8 mouse cellular contexts compared by ENCODE assay signal in the genomic region with DNA sequence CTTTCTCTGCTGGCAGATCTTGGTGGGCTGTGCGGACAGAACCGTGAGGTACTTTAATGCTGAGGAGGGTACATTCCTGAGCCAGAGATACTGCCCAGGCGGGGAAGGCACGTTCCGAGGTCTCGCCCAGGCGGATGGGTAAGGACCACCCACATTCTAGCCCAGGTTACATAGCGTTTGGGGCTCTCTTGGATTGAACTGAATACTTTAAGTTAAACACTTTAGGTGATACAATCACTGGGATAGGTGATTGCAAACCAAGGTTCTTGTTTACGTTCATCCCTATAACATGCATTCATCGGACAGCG. TPM values are rescaled to one million over a fixed set of nuclear protein-coding genes. Genes with fewer than 3 reads are reported as not detected.
DNase-seq lines count a peak whose midpoint lies in the region; ATAC-seq and TF ChIP-seq lines count a peak whose summit lies in the region.

No protein-coding gene starts in this region.

- no peak for TF ChIP-seq POLR2A in heart, adult 2 months (IDR thresholded peaks at IDR 0.05; ENCODE audit: insufficient read depth, low read depth, low read length)

- intact Hi-C loops in heart, adult 2 months (cut with DNase I) = no loop called here
- intact Hi-C loops in heart, postnatal 36 days (cut with DNase I) = no loop called here

- TF ChIP-seq CTCF in heart, adult 2 months (IDR thresholded peaks at IDR 0.05) = no peak
- TF ChIP-seq CTCF in E14TG2a.4 (conservative IDR thresholded peaks at IDR 0.05; ENCODE audit: low read length) = no peak

- 2% methylated on average over 11 of the region's 11 CpGs for whole genome bisulfite sequencing in heart, adult 2 months
- WGBS in forebrain, embryonic 12.5 days = 2% methylated on average over 11 of the region's 11 CpGs
- 2% methylated on average over 11 of the region's 11 CpGs for WGBS in liver, embryonic 15.5 days (ENCODE audit: insufficient replicate concordance)

- H3K9ac ChIP-seq in heart, adult 2 months (ENCODE audit: low read depth, low read length) = peak overlapping the region; percentile 65
- peak overlapping the region; percentile 78 for H3K9ac ChIP-seq in forebrain, embryonic 12.5 days
- peak overlapping the region; percentile 70 for H3K9ac ChIP-seq in liver, embryonic 15.5 days

- no peaks in the 10 kb centered on the region for H3K27me3 ChIP-seq in heart, adult 2 months (ENCODE audit: control insufficient read depth, insufficient read depth, low read length)
- no peaks in the 10 kb centered on the region for H3K27me3 ChIP-seq in E14TG2a.4 (ENCODE audit: insufficient read depth, low read length)
- H3K27me3 ChIP-seq in forebrain, embryonic 12.5 days = no peaks in the 10 kb centered on the region
- peaks cover 6% of the 10 kb centered on the region for H3K27me3 ChIP-seq in liver, embryonic 15.5 days

- no peaks in the 10 kb centered on the region for H3K79me2 ChIP-seq in heart, adult 2 months (replicated peaks; ENCODE audit: control insufficient read depth, insufficient read depth, low read length)

- no peak; the same call in 1 of the 2 replicates for ATAC-seq in forebrain, embryonic 12.5 days (ENCODE audit: low FRiP score)
- peak; percentile 13; the same call in 1 of the 2 replicates for ATAC-seq in liver, embryonic 15.5 days (ENCODE audit: insufficient read depth)

- no peaks in the 10 kb centered on the region for H3K36me3 ChIP-seq in heart, adult 2 months (ENCODE audit: control insufficient read depth, insufficient read depth, low read length)
- H3K36me3 ChIP-seq in E14TG2a.4 (ENCODE audit: insufficient read depth, low read length) = peaks cover 44% of the 10 kb centered on the region
- peaks cover 33% of the 10 kb centered on the region for H3K36me3 ChIP-seq in forebrain, embryonic 12.5 days (replicated peaks)
- peaks cover 37% of the 10 kb centered on the region for H3K36me3 ChIP-seq in liver, embryonic 15.5 days (replicated peaks)

- H3K27ac ChIP-seq in heart, adult 2 months = peak overlapping the region; percentile 88
- peak overlapping the region; percentile 53; the same call in 1 of the 2 replicates for H3K27ac ChIP-seq in forebrain, embryonic 12.5 days
- peak overlapping the region; percentile 77 for H3K27ac ChIP-seq in liver, embryonic 15.5 days (replicated peaks)

- DNase-seq in heart, adult 2 months = no peak
- DNase-seq in heart, postnatal 36 days = no peak
- DNase-seq in urinary bladder, postnatal 36 days (ENCODE audit: low spot score in 2 of 2) = no peak
- DNase-seq in left cerebral cortex, adult 9 months (ENCODE audit: low spot score in 2 of 2) = no peak
- DNase-seq in thymus, postnatal 36 days = no peak

- H3K4me1 ChIP-seq in heart, adult 2 months (ENCODE audit: control insufficient read depth, insufficient read depth, low read length) = peaks cover 2% of the 10 kb centered on the region; the same call in 1 of the 2 replicates
- peaks cover 53% of the 10 kb centered on the region for H3K4me1 ChIP-seq in E14TG2a.4 (replicated peaks; ENCODE audit: low read depth, low read length)
- peaks cover 19% of the 10 kb centered on the region for H3K4me1 ChIP-seq in forebrain, embryonic 12.5 days
- H3K4me1 ChIP-seq in liver, embryonic 15.5 days (replicated peaks) = peaks cover 26% of the 10 kb centered on the region

- peaks cover 9% of the 10 kb centered on the region for H3K9me3 ChIP-seq in E14TG2a.4 (ENCODE audit: low read length)
- no peaks in the 10 kb centered on the region for H3K9me3 ChIP-seq in forebrain, embryonic 12.5 days
- H3K9me3 ChIP-seq in liver, embryonic 15.5 days (replicated peaks) = no peaks in the 10 kb centered on the region

- TF ChIP-seq EP300 in heart, adult 2 months (IDR thresholded peaks at IDR 0.05; ENCODE audit: insufficient read depth, low read depth, low read length) = no peak

- H3K4me3 ChIP-seq in heart, adult 2 months = peak overlapping the region; percentile 59
- H3K4me3 ChIP-seq in E14TG2a.4 (replicated peaks; ENCODE audit: low read length) = peak overlapping the region; percentile 100
- H3K4me3 ChIP-seq in forebrain, embryonic 12.5 days (replicated peaks) = peak overlapping the region; percentile 85
- peak overlapping the region; percentile 80 for H3K4me3 ChIP-seq in liver, embryonic 15.5 days (replicated peaks)

- peak overlapping the region; percentile 93 for H3K4me2 ChIP-seq in forebrain, embryonic 12.5 days
- H3K4me2 ChIP-seq in liver, embryonic 15.5 days = peak overlapping the region; percentile 84

RNA-seq across cellular contexts. Expression of a gene that starts 0.5 kb away (rescaled TPM):
- 10 to 100 TPM; 18.7 to 19.2 TPM for total RNA-seq in heart, adult 2 months (2021)
- polyA plus RNA-seq in heart, adult 2 months (2012; rRNA removed) = 15.7 and 18.2 TPM in 2 replicates
- 10 to 100 TPM; 22.0 to 22.4 TPM for total RNA-seq in heart, postnatal 36 days (2021)
- polyA plus RNA-seq in forebrain, embryonic 12.5 days (2016; fragmentation: Nextera tagmentation; extraction: Ambion mirVana) = 83.7 and 85.9 TPM in 2 replicates
- polyA plus RNA-seq in liver, embryonic 15.5 days (2015; fragmentation: Nextera tagmentation; extraction: Ambion mirVana) = 48.8 and 53.0 TPM in 2 replicates

RNA-seq across cellular contexts. Expression of a gene that starts 4.4 kb away (rescaled TPM):
- total RNA-seq in heart, adult 2 months (2021) = under 1 TPM in 1 of 2 experiments, not detected in 1; 0.57 TPM
- polyA plus RNA-seq in heart, adult 2 months (2012; rRNA removed) = 0.62 and 1.3 TPM in 2 replicates
- total RNA-seq in heart, postnatal 36 days (2021) = not detected
- polyA plus RNA-seq in forebrain, embryonic 12.5 days (2016; fragmentation: Nextera tagmentation; extraction: Ambion mirVana) = 2.8 and 3.7 TPM in 2 replicates
- 0.43 and 0.62 TPM in 2 replicates for polyA plus RNA-seq in liver, embryonic 15.5 days (2015; fragmentation: Nextera tagmentation; extraction: Ambion mirVana)

RNA-seq across cellular contexts. Expression of a gene that starts 5.1 kb away (rescaled TPM):
- 10 to 100 TPM; 23.8 to 25.3 TPM for total RNA-seq in heart, adult 2 months (2021)
- polyA plus RNA-seq in heart, adult 2 months (2012; rRNA removed) = 33.4 and 49.3 TPM in 2 replicates
- total RNA-seq in heart, postnatal 36 days (2021) = 10 to 100 TPM; 28.1 to 29.8 TPM
- 108 and 114 TPM in 2 replicates for polyA plus RNA-seq in forebrain, embryonic 12.5 days (2016; fragmentation: Nextera tagmentation; extraction: Ambion mirVana)
- polyA plus RNA-seq in liver, embryonic 15.5 days (2015; fragmentation: Nextera tagmentation; extraction: Ambion mirVana) = 53.5 and 53.8 TPM in 2 replicates

RNA-seq across cellular contexts. Expression of a gene that starts 12.9 kb away (rescaled TPM):
- total RNA-seq in heart, adult 2 months (2021) = 10 to 100 TPM; 41.0 to 42.2 TPM
- 60.9 and 61.1 TPM in 2 replicates for polyA plus RNA-seq in heart, adult 2 months (2012; rRNA removed)
- 10 to 100 TPM; 37.7 to 43.0 TPM for total RNA-seq in heart, postnatal 36 days (2021)
- polyA plus RNA-seq in forebrain, embryonic 12.5 days (2016; fragmentation: Nextera tagmentation; extraction: Ambion mirVana) = 140 and 143 TPM in 2 replicates
- polyA plus RNA-seq in liver, embryonic 15.5 days (2015; fragmentation: Nextera tagmentation; extraction: Ambion mirVana) = 124 and 132 TPM in 2 replicates

RNA-seq across cellular contexts. Expression of a gene that starts 20.8 kb away (rescaled TPM):
- 10 to 100 TPM; 35.5 to 41.8 TPM for total RNA-seq in heart, adult 2 months (2021)
- 66.5 and 93.2 TPM in 2 replicates for polyA plus RNA-seq in heart, adult 2 months (2012; rRNA removed)
- 10 to 100 TPM; 36.7 to 37.6 TPM for total RNA-seq in heart, postnatal 36 days (2021)
- polyA plus RNA-seq in forebrain, embryonic 12.5 days (2016; fragmentation: Nextera tagmentation; extraction: Ambion mirVana) = 206 and 225 TPM in 2 replicates
- polyA plus RNA-seq in liver, embryonic 15.5 days (2015; fragmentation: Nextera tagmentation; extraction: Ambion mirVana) = 81.2 and 91.6 TPM in 2 replicates
